Mouse (Mus musculus) midbrain, embryonic 10.5 days (tissue): Measurements from ENCODE around the gene Cltb. TPM values are rescaled to one million over a fixed set of nuclear protein-coding genes. Genes with fewer than 3 reads are reported as not detected.
A peak's percentile ranks its signal among the peaks of the same experiment; 100 is the strongest.

Source experiments
- DNase-seq: peaks from one replicate; pipeline ENCODE4 v3.0.0-alpha.2; 2017; ENCODE audit warnings: low spot score
- H3K27ac ChIP-seq: fragments of 300-500 bp; sonication (generic); replicated peaks from 2 replicates; pipeline ENCODE4 v1.5.1; 2016; ENCODE audit warnings: mild to moderate bottlenecking
- H3K27me3 ChIP-seq: fragments of 300-500 bp; sonication (generic); 2 replicates; pipeline ENCODE4 v1.6.1; 2016; ENCODE audit warnings: low read depth, mild to moderate bottlenecking; ENCODE audit not compliant: poor library complexity, severe bottlenecking
- H3K36me3 ChIP-seq: fragments of 300-500 bp; sonication (generic); 2 replicates; pipeline ENCODE4 v1.6.1; 2016; ENCODE audit warnings: mild to moderate bottlenecking, moderate library complexity
- H3K4me1 ChIP-seq: fragments of 300-500 bp; sonication (generic); 2 replicates; pipeline ENCODE4 v1.6.1; 2016
- H3K4me3 ChIP-seq: fragments of 300-500 bp; sonication (generic); 2 replicates; pipeline ENCODE4 v1.5.1; 2016; ENCODE audit warnings: mild to moderate bottlenecking, moderate library complexity
- H3K9me3 ChIP-seq: fragments of 300-500 bp; sonication (generic); replicated peaks from 2 replicates; pipeline ENCODE4 v1.6.1; 2016; ENCODE audit warnings: mild to moderate bottlenecking
- WGBS: fragments of 180-500 bp; shearing (Covaris S2); methylation state at CpG from one replicate; pipeline ENCODE4 v1.1.7; 2016; 5-methylcytosine and 5-hydroxymethylcytosine counted together
- polyA plus RNA-seq: library from polyadenylated mRNA; unstranded; fragments of >200 nt; fragmentation: Nextera tagmentation; extraction: Ambion mirVana; gene quantifications from 2 replicates; pipeline ENCODE4 v1.2.1, GENCODE M21; 2016

Gene Cltb
- polyA plus RNA-seq, 1 experiment from 2014 or later = 18.7 TPM

DNA sequence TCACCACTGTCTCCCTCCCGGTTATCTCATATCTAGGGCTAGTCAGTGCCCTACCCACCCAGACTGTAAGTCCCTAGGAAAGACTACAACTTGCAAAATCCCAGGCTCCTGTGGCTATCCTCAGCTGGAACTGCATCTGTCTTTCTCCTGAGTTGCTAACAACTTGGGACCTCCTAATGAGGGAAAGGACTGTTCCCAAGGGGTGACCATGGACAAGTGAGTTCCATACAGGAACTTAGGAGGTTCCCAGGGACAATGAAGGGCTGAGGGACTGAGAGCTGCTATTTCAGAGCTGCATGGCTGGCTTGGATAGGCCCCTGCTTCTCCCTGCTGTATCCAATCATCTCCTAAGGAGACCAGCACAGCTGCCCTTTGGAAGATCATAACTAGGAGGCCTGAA, 1.8 kb downstream of the Cltb start:
- H3K4me3 ChIP-seq = no peak overlapping the region
- 19% methylated on average over 1 of the region's 1 CpGs for WGBS
- no peak for DNase-seq
- H3K27ac ChIP-seq = no peak overlapping the region
- peaks cover 32% of the 10 kb centered on the region for H3K4me1 ChIP-seq
- H3K9me3 ChIP-seq = no peaks in the 10 kb centered on the region
- no peaks in the 10 kb centered on the region for H3K36me3 ChIP-seq
- peaks cover 64% of the 10 kb centered on the region for H3K27me3 ChIP-seq

DNA sequence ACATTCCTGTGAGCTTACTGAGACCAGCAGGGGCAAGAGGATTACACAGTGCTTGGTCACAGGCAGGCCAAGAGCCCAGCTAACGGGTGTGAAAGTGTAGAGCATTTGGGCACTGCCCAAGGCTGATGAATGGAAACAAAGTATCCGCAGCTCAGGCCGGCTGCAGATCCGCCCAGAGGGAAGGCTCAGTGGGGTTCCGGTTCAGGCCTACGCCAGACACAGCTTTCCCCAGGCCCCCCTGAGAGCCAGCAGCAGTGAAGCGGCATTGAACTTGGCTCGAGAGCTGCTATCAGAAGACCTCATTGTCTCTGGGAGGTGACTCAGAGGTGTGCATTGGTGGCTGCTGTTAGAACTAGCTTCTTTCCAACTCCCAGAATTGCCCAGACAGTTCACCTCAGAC, 2.5 kb downstream of the Cltb start:
- H3K36me3 ChIP-seq = no peaks in the 10 kb centered on the region
- no peak overlapping the region for H3K4me3 ChIP-seq
- peaks cover 65% of the 10 kb centered on the region for H3K27me3 ChIP-seq
- 10% methylated on average over 8 of the region's 8 CpGs for WGBS
- DNase-seq = no peak
- H3K27ac ChIP-seq = no peak overlapping the region
- H3K9me3 ChIP-seq = no peaks in the 10 kb centered on the region
- peaks cover 38% of the 10 kb centered on the region for H3K4me1 ChIP-seq

- no peak overlapping the region for H3K27ac ChIP-seq
- peaks cover 65% of the 10 kb centered on the region for H3K27me3 ChIP-seq
- H3K4me3 ChIP-seq = no peak overlapping the region
- 84% methylated on average over 3 of the region's 3 CpGs for WGBS
- H3K9me3 ChIP-seq = no peaks in the 10 kb centered on the region
- no peak for DNase-seq
- peaks cover 45% of the 10 kb centered on the region for H3K4me1 ChIP-seq
- H3K36me3 ChIP-seq = no peaks in the 10 kb centered on the region
These were observed 3.1 kb downstream of the Cltb start for GRCm38 (mm10) chr13:54608002-54608401.

DNA sequence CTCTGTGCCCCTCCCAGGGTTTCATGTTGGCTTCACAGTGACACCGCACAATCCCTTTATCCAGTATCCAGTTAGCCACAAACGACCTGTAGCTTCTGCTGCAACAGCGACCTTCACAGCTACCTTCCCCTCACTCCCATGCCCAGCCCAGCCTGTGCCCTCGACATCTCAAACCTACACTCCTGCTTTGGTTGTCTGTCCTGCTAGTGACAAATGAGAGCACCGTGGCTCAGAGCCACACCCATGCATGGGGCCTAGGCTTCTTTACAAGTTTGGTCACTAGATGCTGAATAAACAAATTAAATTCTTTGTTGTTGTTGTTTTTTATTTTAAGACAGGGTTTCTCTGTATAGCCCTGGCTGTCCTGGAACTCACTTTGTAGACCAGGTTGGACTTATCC, 3.9 kb downstream of the Cltb start:
- peaks cover 70% of the 10 kb centered on the region for H3K27me3 ChIP-seq
- 80% methylated on average over 5 of the region's 5 CpGs for WGBS

GRCm38 (mm10) chr13:54605426-54605825, 5.7 kb downstream of the Cltb start:
- H3K4me1 ChIP-seq = peaks cover 36% of the 10 kb centered on the region
- H3K27ac ChIP-seq = no peak overlapping the region
- peaks cover 76% of the 10 kb centered on the region for H3K27me3 ChIP-seq
- no peak overlapping the region for H3K4me3 ChIP-seq
- WGBS = 78% methylated on average over 5 of the region's 5 CpGs
- no peaks in the 10 kb centered on the region for H3K36me3 ChIP-seq
- no peak for DNase-seq
- H3K9me3 ChIP-seq = no peaks in the 10 kb centered on the region

More for the DNA sequence above, 3.9 kb downstream of the Cltb start:
- Histone ChIP-seq H3K36me3 (no peaks in the 10 kb centered on the region), H3K9me3 (no peaks in the 10 kb centered on the region), H3K4me1 (peaks cover 50% of the 10 kb centered on the region), H3K4me3 (no peak overlapping the region), H3K27ac (no peak overlapping the region)
- no peak for DNase-seq

DNA sequence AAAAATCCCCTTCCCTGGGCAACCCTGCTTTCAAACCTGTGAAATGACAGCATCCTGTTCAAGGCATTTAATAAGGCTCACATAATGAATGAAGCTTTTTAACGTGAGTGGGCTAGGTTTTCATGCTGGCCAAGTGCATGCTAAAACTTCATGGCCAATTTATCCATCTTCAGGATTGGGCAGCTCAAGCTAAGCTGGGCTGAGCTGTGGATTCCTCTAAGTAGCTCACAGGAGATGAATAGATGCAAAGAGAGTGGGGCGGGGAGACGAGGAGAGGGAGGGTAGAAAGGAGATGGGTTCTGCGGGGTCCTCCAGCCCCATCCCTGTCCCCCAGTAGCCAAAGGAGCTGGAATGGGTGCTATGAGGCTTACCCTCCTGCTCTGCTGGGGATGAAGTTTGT, 6.9 kb downstream of the Cltb start:
- Histone ChIP-seq H3K4me3 (no peak overlapping the region), H3K27ac (no peak overlapping the region), H3K4me1 (peaks cover 30% of the 10 kb centered on the region), H3K9me3 (no peaks in the 10 kb centered on the region), H3K27me3 (peaks cover 64% of the 10 kb centered on the region), H3K36me3 (peaks cover 6% of the 10 kb centered on the region; the same call in 1 of the 2 replicates)
- DNase-seq = no peak
- WGBS = 40% methylated on average over 4 of the region's 4 CpGs

- peaks cover 56% of the 10 kb centered on the region for H3K27me3 ChIP-seq
- H3K4me1 ChIP-seq = peaks cover 23% of the 10 kb centered on the region
- peaks cover 12% of the 10 kb centered on the region; the same call in 1 of the 2 replicates for H3K36me3 ChIP-seq
- DNase-seq = no peak
- H3K27ac ChIP-seq = no peak overlapping the region
- 0 out of 2 replicates have a peak, but pooled peaks cover 2% of the 10 kb centered on the region for H3K9me3 ChIP-seq
- no peak overlapping the region for H3K4me3 ChIP-seq
These were observed 7.6 kb downstream of the Cltb start for GRCm38 (mm10) chr13:54603501-54603900.

DNA sequence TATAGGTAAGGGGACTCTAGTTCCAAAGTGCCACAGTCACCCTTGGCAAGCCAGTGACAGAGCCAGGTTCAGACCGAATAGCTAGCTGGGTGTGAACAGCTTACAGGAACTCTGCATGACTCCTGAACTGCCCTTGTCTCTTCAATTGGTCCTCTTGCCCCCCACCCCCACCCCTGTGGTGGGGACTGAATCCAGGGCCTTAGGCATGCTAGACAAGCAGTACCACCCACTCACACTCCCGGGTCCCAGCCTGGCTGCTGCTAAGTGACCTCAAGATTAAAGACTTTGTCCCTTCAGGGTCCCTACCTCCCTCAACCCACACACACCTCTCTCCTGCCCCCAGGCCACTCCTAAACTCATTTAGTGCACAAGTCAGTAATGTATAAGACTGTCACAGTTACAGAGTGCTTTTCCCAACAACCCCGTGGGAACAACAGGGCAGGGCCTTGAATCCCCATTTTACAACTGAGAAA, 8.5 kb downstream of the Cltb start:
- H3K27ac ChIP-seq = no peak overlapping the region
- DNase-seq = no peak
- peaks cover 19% of the 10 kb centered on the region; the same call in 1 of the 2 replicates for H3K36me3 ChIP-seq
- 0 out of 2 replicates have a peak, but pooled peaks cover 2% of the 10 kb centered on the region for H3K9me3 ChIP-seq
- H3K27me3 ChIP-seq = peaks cover 50% of the 10 kb centered on the region
- H3K4me1 ChIP-seq = peaks cover 22% of the 10 kb centered on the region
- WGBS = 67% methylated on average over 3 of the region's 3 CpGs
- no peak overlapping the region for H3K4me3 ChIP-seq

DNA sequence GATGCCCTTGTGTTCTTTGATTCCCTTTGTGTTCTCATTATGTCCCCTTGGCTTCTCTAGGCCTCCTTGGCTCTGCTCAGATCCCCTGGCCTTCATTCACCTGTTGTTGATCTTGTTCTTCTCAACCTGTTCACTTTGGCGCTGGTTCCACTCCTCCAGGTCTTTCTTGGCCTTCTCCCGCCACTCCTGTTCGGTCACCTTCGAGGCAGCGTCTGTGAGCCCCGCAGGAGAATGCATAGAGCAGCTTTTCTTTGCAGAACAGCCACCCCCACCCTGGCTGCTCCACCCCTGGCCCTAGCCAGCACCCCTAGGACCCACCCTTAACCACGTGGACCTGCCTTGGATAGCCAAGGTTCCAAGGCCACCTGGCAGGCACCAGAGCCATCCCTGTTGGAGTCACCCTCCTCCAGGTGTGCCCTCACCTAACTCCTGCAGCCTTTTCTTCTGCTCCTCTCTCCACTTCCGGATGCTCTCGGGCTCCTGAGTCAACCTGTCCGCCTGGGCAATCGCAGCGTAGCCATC, 12.5 kb downstream of the Cltb start:
- DNase-seq = no peak
- no peak overlapping the region for H3K4me3 ChIP-seq
- WGBS = 89% methylated on average over 12 of the region's 12 CpGs
- no peak overlapping the region for H3K27ac ChIP-seq
- peaks cover 25% of the 10 kb centered on the region; the same call in 1 of the 2 replicates for H3K36me3 ChIP-seq
- peaks cover 12% of the 10 kb centered on the region for H3K4me1 ChIP-seq
- H3K9me3 ChIP-seq = 0 out of 2 replicates have a peak, but pooled peaks cover 2% of the 10 kb centered on the region
- peaks cover 17% of the 10 kb centered on the region for H3K27me3 ChIP-seq

- 0 out of 2 replicates have a peak, but pooled peaks cover 2% of the 10 kb centered on the region for H3K9me3 ChIP-seq
- 79% methylated on average over 5 of the region's 5 CpGs for WGBS
- H3K4me1 ChIP-seq = peaks cover under 1% of the 10 kb centered on the region; the same call in 1 of the 2 replicates
- peaks cover 8% of the 10 kb centered on the region for H3K27me3 ChIP-seq
- H3K4me3 ChIP-seq = no peak overlapping the region
- H3K27ac ChIP-seq = no peak overlapping the region
- DNase-seq = no peak
- H3K36me3 ChIP-seq = peaks cover 27% of the 10 kb centered on the region; the same call in 1 of the 2 replicates
These were observed 14.3 kb downstream of the Cltb start for GRCm38 (mm10) chr13:54596870-54597269.

DNA sequence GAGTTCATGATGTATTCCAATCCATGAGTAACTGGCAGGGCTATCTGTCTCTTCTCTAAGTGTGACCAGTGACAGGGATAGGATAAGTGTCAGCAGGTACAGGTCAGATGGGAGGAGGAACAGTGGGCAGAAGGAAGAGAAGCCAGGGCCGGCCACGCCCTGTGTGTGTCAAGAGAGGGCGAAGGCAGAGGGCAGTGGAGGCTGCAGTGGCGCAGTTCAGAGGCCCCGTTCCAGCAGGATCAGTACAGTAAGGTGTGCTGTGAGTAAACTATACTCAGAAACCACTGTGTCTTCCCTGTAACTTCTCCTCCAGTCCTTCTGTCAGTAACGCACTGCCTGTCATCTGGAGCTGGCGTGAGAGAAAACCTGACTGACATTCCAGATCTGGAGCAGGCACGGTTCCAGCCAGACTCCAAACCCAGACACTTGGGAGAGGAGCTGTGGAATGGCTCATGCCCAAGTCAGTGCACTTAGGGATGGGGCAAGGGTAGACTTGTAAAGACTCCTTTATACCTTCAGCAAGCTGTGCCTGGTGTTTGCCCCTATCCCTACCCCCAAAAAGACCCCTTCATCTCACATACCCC, 14.9 kb downstream of the Cltb start:
- Histone ChIP-seq H3K4me3 (no peak overlapping the region), H3K27me3 (peaks cover 4% of the 10 kb centered on the region; the same call in 1 of the 2 replicates), H3K9me3 (0 out of 2 replicates have a peak, but pooled peaks cover 2% of the 10 kb centered on the region), H3K36me3 (peaks cover 27% of the 10 kb centered on the region; the same call in 1 of the 2 replicates), H3K27ac (no peak overlapping the region; the same call in 1 of the 2 replicates), H3K4me1 (peaks cover 7% of the 10 kb centered on the region)
- 88% methylated on average over 8 of the region's 8 CpGs for WGBS
- no peak for DNase-seq

GRCm38 (mm10) chr13:54593617-54594016, 17.5 kb downstream of the Cltb start:
- H3K27ac ChIP-seq = no peak overlapping the region
- 87% methylated on average over 11 of the region's 11 CpGs for whole genome bisulfite sequencing
- H3K27me3 ChIP-seq = no peaks in the 10 kb centered on the region
- no peaks in the 10 kb centered on the region for H3K9me3 ChIP-seq
- DNase-seq = no peak
- peaks cover 17% of the 10 kb centered on the region for H3K36me3 ChIP-seq
- H3K4me1 ChIP-seq = peaks cover 22% of the 10 kb centered on the region
- no peak overlapping the region for H3K4me3 ChIP-seq

GRCm38 (mm10) chr13:54591776-54592356, 19.3 kb downstream of the Cltb start:
- H3K4me3 ChIP-seq = 0 out of 2 replicates have a peak overlapping the region, but pooled peaks have one; percentile 93
- peaks cover 26% of the 10 kb centered on the region for H3K36me3 ChIP-seq
- no peaks in the 10 kb centered on the region for H3K9me3 ChIP-seq
- no peaks in the 10 kb centered on the region for H3K27me3 ChIP-seq
- no peak for DNase-seq
- peaks cover 26% of the 10 kb centered on the region for H3K4me1 ChIP-seq
- no peak overlapping the region for H3K27ac ChIP-seq
- WGBS = 90% methylated on average over 8 of the region's 8 CpGs
